In genomic region chr5:141344376-141344775, GRCm38 (mm10) we compare ENCODE assay signal across 13 mouse cellular contexts.
DNase-seq lines count a peak whose midpoint lies in the region; ATAC-seq and TF ChIP-seq lines count a peak whose summit lies in the region.
"Had no signal": no experiment of that assay in that cellular context is flagged by ENCODE, and none has a peak within 500 bp of the region (broad histone marks: within the 10 kb centered on the region; RNA-seq: fewer than 3 reads in every experiment).

No protein-coding gene starts in this region.

- 0 out of 2 replicates have a peak overlapping the region, but pooled peaks have one; percentile 14 for H3K9ac ChIP-seq in heart, embryonic 13.5 days
- H3K9ac ChIP-seq: limb, embryonic 12.5 days; neural tube, embryonic 12.5 days had no signal

- H3K4me1 ChIP-seq in heart, embryonic 13.5 days, result peaks cover 20% of the 10 kb centered on the region
- H3K4me1 ChIP-seq: neural tube, embryonic 12.5 days had no signal

- no peak overlapping the region for H3K4me2 ChIP-seq in heart, embryonic 13.5 days
- H3K4me2 ChIP-seq: limb, embryonic 12.5 days; neural tube, embryonic 12.5 days had no signal

- H3K27me3 ChIP-seq in heart, embryonic 13.5 days (replicated peaks), result no peaks in the 10 kb centered on the region
- H3K27me3 ChIP-seq: limb, embryonic 12.5 days; neural tube, embryonic 12.5 days had no signal

- H3K36me3 ChIP-seq in heart, embryonic 13.5 days, result 0 out of 2 replicates have a peak, but pooled peaks cover 3% of the 10 kb centered on the region
- H3K36me3 ChIP-seq: limb, embryonic 12.5 days; neural tube, embryonic 12.5 days had no signal

- no peak for DNase-seq in heart, postnatal 36 days
- DNase-seq in layer of hippocampus, adult 2 months (ENCODE audit: low spot score in 2 of 2), result peak; percentile 2 to 38
- DNase-seq in layer of hippocampus, postnatal 25 days (ENCODE audit: extremely low spot score in 1 of 2, low spot score in 1 of 2), result no peak
- DNase-seq in Muller cell, postnatal 12 days (ENCODE audit: inconsistent ontology term), result peak; percentile 51
- DNase-seq in brain, adult 2 months (ENCODE audit: low read depth, low spot score), result peak; percentile 24
- no peak for DNase-seq in embryo, embryonic 10.5 days (ENCODE audit: low spot score)
- DNase-seq in embryo, embryonic 10 days (ENCODE audit: low spot score), result no peak
- DNase-seq: kidney, postnatal 4 days had no signal

- H3K9me3 ChIP-seq in heart, embryonic 13.5 days, result peaks cover 8% of the 10 kb centered on the region
- H3K9me3 ChIP-seq: limb, embryonic 12.5 days had no signal

- H3K4me3 ChIP-seq in heart, embryonic 13.5 days, result no peak overlapping the region
- H3K4me3 ChIP-seq in layer of hippocampus, adult 2 months, result no peak overlapping the region
- H3K4me3 ChIP-seq: limb, embryonic 12.5 days; neural tube, embryonic 12.5 days had no signal

- H3K27ac ChIP-seq in heart, embryonic 13.5 days (replicated peaks), result no peak overlapping the region; the same call in 1 of the 2 replicates
- no peak overlapping the region for H3K27ac ChIP-seq in layer of hippocampus, adult 2 months
- H3K27ac ChIP-seq: limb, embryonic 12.5 days; neural tube, embryonic 12.5 days had no signal

- TF ChIP-seq CTCF in layer of hippocampus, adult 2 months (conservative IDR thresholded peaks at IDR 0.05), result no peak

- intact Hi-C loops in heart, postnatal 36 days (cut with DNase I), result no loop called here

- WGBS in heart, embryonic 13.5 days, result 56% methylated on average over 4 of the region's 4 CpGs

- no peak for ATAC-seq in heart, embryonic 13.5 days (ENCODE audit: extremely low read depth, insufficient number of reproducible peaks, low FRiP score, low TSS enrichment)
- ATAC-seq: CD4-positive, CD25-positive, alpha-beta regulatory T cell, adult 4 months; inflammation-experienced regulatory T-cells, adult 6 months had no signal

Comparison
In these comparisons a context has a peak if more than half of its experiments do, and no peak if none do; other contexts are left out.
1. DNase-seq: peak in layer of hippocampus, adult 2 months (2 of 2), Muller cell, postnatal 12 days (single experiment) and brain, adult 2 months (single experiment); none in heart, postnatal 36 days (0 of 2), layer of hippocampus, postnatal 25 days (0 of 2), embryo, embryonic 10.5 days (single experiment) and embryo, embryonic 10 days (single experiment).